ENCODE assay signal across 9 mouse cellular contexts in the genomic region with DNA sequence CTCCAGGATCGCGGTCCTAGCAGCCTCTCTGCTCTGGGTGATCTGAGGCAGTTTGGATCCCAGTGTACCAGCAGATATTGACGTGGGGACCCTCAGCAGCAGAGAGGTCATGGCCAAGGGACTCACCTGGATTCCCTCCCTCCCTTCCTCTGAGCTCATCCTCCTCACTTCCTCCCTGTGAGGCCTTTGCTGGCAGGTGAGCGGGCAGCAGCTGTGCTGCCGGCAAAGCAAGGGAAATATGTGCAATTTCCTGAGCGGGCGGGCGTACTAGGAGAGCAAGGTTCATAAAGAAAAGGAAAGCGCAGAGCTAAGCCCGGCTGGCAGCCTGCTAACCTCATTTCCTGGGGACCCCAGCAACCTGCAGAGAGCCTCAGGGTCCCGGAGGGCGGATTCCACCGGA.
DNase-seq lines count a peak whose midpoint lies in the region; ATAC-seq lines count a peak whose summit lies in the region.
"Had no signal": no experiment of that assay in that cellular context is flagged by ENCODE, and none has a peak within 500 bp of the region (broad histone marks: within the 10 kb centered on the region; RNA-seq: fewer than 3 reads in every experiment).

No protein-coding gene starts in this region.

- 0 out of 2 replicates have a peak, but pooled peaks have one; percentile 21 for ATAC-seq in forebrain, embryonic 15.5 days (replicated peaks)
- peak; percentile 53 for ATAC-seq in hindbrain, embryonic 13.5 days (ENCODE audit: low FRiP score)
- ATAC-seq in limb, embryonic 13.5 days (ENCODE audit: low FRiP score, low read depth), result peak; percentile 33; the same call in 1 of the 2 replicates
- ATAC-seq in megakaryocyte-erythroid progenitor cell, adult 5-6 weeks (replicated peaks; ENCODE audit: low FRiP score, low TSS enrichment, poor library complexity, severe bottlenecking), result no peak

- peaks cover 3% of the 10 kb centered on the region for H3K27me3 ChIP-seq in forebrain, embryonic 15.5 days
- peaks cover 22% of the 10 kb centered on the region for H3K27me3 ChIP-seq in hindbrain, embryonic 13.5 days
- peaks cover 7% of the 10 kb centered on the region; the same call in 1 of the 2 replicates for H3K27me3 ChIP-seq in limb, embryonic 13.5 days
- H3K27me3 ChIP-seq in splenic B cell, adult 2 months (ENCODE audit: control insufficient read depth, insufficient read depth, low read length, poor library complexity, severe bottlenecking), result no peaks in the 10 kb centered on the region

- H3K9ac ChIP-seq in forebrain, embryonic 15.5 days (replicated peaks), result no peak overlapping the region
- H3K9ac ChIP-seq in hindbrain, embryonic 13.5 days, result 0 out of 2 replicates have a peak overlapping the region, but pooled peaks have one; percentile 49
- no peak overlapping the region for H3K9ac ChIP-seq in limb, embryonic 13.5 days
- H3K9ac ChIP-seq: liver, embryonic 14.5 days had no signal

- H3K36me3 ChIP-seq in forebrain, embryonic 15.5 days, result no peaks in the 10 kb centered on the region
- no peaks in the 10 kb centered on the region for H3K36me3 ChIP-seq in hindbrain, embryonic 13.5 days
- no peaks in the 10 kb centered on the region for H3K36me3 ChIP-seq in limb, embryonic 13.5 days
- H3K36me3 ChIP-seq in splenic B cell, adult 2 months (ENCODE audit: control insufficient read depth, insufficient read depth, low read length, poor library complexity, severe bottlenecking), result no peaks in the 10 kb centered on the region; the same call in 1 of the 2 replicates

- peak; percentile 22 for DNase-seq in CD4-positive helper T cell, adult 2 months (ENCODE audit: low read depth, low spot score)
- DNase-seq in brain, adult 2 months (ENCODE audit: low read depth, low spot score), result peak; percentile 48
- DNase-seq in splenic B cell, adult 2 months (ENCODE audit: low read depth, low spot score), result peak; percentile 23
- no peak for DNase-seq in spleen, adult 12 weeks (ENCODE audit: low spot score)

- WGBS in forebrain, embryonic 15.5 days, result 25% methylated on average over 13 of the region's 13 CpGs
- 18% methylated on average over 13 of the region's 13 CpGs for WGBS in hindbrain, embryonic 13.5 days
- WGBS in limb, embryonic 13.5 days, result 8% methylated on average over 13 of the region's 13 CpGs

- H3K4me3 ChIP-seq in forebrain, embryonic 15.5 days, result no peak overlapping the region
- H3K4me3 ChIP-seq in hindbrain, embryonic 13.5 days, result no peak overlapping the region
- H3K4me3 ChIP-seq in limb, embryonic 13.5 days, result peak overlapping the region; percentile 14; the same call in 1 of the 2 replicates

- no peaks in the 10 kb centered on the region for H3K9me3 ChIP-seq in forebrain, embryonic 15.5 days
- no peaks in the 10 kb centered on the region for H3K9me3 ChIP-seq in hindbrain, embryonic 13.5 days
- no peaks in the 10 kb centered on the region for H3K9me3 ChIP-seq in limb, embryonic 13.5 days

- peaks cover 23% of the 10 kb centered on the region for H3K4me1 ChIP-seq in forebrain, embryonic 15.5 days
- H3K4me1 ChIP-seq in hindbrain, embryonic 13.5 days (replicated peaks), result peaks cover 23% of the 10 kb centered on the region
- peaks cover 25% of the 10 kb centered on the region for H3K4me1 ChIP-seq in limb, embryonic 13.5 days

- no peak overlapping the region for H3K27ac ChIP-seq in forebrain, embryonic 15.5 days (replicated peaks)
- peak overlapping the region; percentile 40 for H3K27ac ChIP-seq in hindbrain, embryonic 13.5 days
- H3K27ac ChIP-seq in limb, embryonic 13.5 days, result peak overlapping the region; percentile 49; the same call in 1 of the 2 replicates
- H3K27ac ChIP-seq: liver, embryonic 14.5 days had no signal

- H3K4me2 ChIP-seq in forebrain, embryonic 15.5 days (replicated peaks), result peak overlapping the region; percentile 30
- H3K4me2 ChIP-seq in hindbrain, embryonic 13.5 days, result peak overlapping the region; percentile 34
- peak overlapping the region; percentile 54 for H3K4me2 ChIP-seq in limb, embryonic 13.5 days (replicated peaks)
